Mouse (Mus musculus) hindbrain, embryonic 12.5 days (tissue): ENCODE results near the gene Prss54. TPM values are rescaled to one million over a fixed set of nuclear protein-coding genes. Genes with fewer than 3 reads are reported as not detected.

Experiments
- ATAC-seq: fragments of 200-750 bp; cut with Nextera tagmentation; 2 replicates; pipeline ENCODE4 v1.8.0; 2017; ENCODE audit warnings: moderate TSS enrichment; ENCODE audit not compliant: low FRiP score
- H3K27ac ChIP-seq: fragments of 300-500 bp; sonication (generic); 2 replicates; pipeline ENCODE4 v1.5.1; 2016; ENCODE audit warnings: mild to moderate bottlenecking
- H3K27me3 ChIP-seq: fragments of 300-500 bp; sonication (generic); 2 replicates; pipeline ENCODE4 v1.6.1; 2016; ENCODE audit warnings: mild to moderate bottlenecking
- H3K36me3 ChIP-seq: fragments of 300-500 bp; sonication (generic); 2 replicates; pipeline ENCODE4 v1.6.1; 2016; ENCODE audit warnings: mild to moderate bottlenecking
- H3K4me1 ChIP-seq: fragments of 300-500 bp; sonication (generic); 2 replicates; pipeline ENCODE4 v1.6.1; 2016
- H3K4me2 ChIP-seq: fragments of 300-500 bp; sonication (generic); replicated peaks from 2 replicates; pipeline ENCODE4 v1.6.1; 2016; ENCODE audit warnings: mild to moderate bottlenecking
- H3K4me3 ChIP-seq: fragments of 300-500 bp; sonication (generic); 2 replicates; pipeline ENCODE4 v1.5.1; 2016; ENCODE audit warnings: mild to moderate bottlenecking
- H3K9ac ChIP-seq: fragments of 300-500 bp; sonication (generic); 2 replicates; pipeline ENCODE4 v1.6.1; 2016; ENCODE audit warnings: mild to moderate bottlenecking, moderate library complexity
- H3K9me3 ChIP-seq: fragments of 300-500 bp; sonication (generic); replicated peaks from 2 replicates; pipeline ENCODE4 v1.6.1; 2016; ENCODE audit warnings: mild to moderate bottlenecking
- WGBS: fragments of 180-500 bp; shearing (Covaris S2); methylation state at CpG from one replicate; pipeline ENCODE4 v1.1.7; 2016; 5-methylcytosine and 5-hydroxymethylcytosine counted together
- polyA plus RNA-seq: library from polyadenylated mRNA; unstranded; fragments of >200 nt; fragmentation: Nextera tagmentation; extraction: Ambion mirVana; gene quantifications from 2 replicates; pipeline ENCODE4 v1.2.1, GENCODE M21; 2016

Prss54 gene
- polyA plus RNA-seq, 1 experiment from 2014 or later = not detected

GRCm38 (mm10) chr8:95513219-95513618 is 62.9 kb downstream of the Prss54 start:
- Histone ChIP-seq H3K9me3 (no peaks in the 10 kb centered on the region), H3K36me3 (no peaks in the 10 kb centered on the region), H3K9ac (no peak overlapping the region), H3K27me3 (no peaks in the 10 kb centered on the region), H3K4me2 (no peak overlapping the region), H3K4me3 (no peak overlapping the region), H3K27ac (no peak overlapping the region), H3K4me1 (no peaks in the 10 kb centered on the region; the same call in 1 of the 2 replicates)
- WGBS = 80% methylated on average over 4 of the region's 4 CpGs
- ATAC-seq = no peak

- H3K9ac ChIP-seq = no peak overlapping the region
- ATAC-seq = peak; percentile 38; the same call in 1 of the 2 replicates
- H3K4me1 ChIP-seq = no peaks in the 10 kb centered on the region; the same call in 1 of the 2 replicates
- H3K4me3 ChIP-seq = no peak overlapping the region
- no peaks in the 10 kb centered on the region for H3K36me3 ChIP-seq
- H3K4me2 ChIP-seq = no peak overlapping the region
- 46% methylated on average over 4 of the region's 4 CpGs for WGBS
- H3K27me3 ChIP-seq = no peaks in the 10 kb centered on the region
- no peaks in the 10 kb centered on the region for H3K9me3 ChIP-seq
- no peak overlapping the region for H3K27ac ChIP-seq
Measured at GRCm38 (mm10) chr8:95512257-95512656, 63.9 kb downstream of the Prss54 start.

Other genes with a start within 250 kb of the Prss54 start
- gene Zfp319, start 244.4 kb downstream of the Prss54 start, polyA plus RNA-seq = 20.4 and 21.7 TPM in 2 replicates
- 38.0 and 38.5 TPM in 2 replicates for gene Usb1, start 244.1 kb downstream of the Prss54 start, polyA plus RNA-seq
- gene Mmp15, start 224.1 kb downstream of the Prss54 start, polyA plus RNA-seq = 31.8 and 33.2 TPM in 2 replicates
- 124 and 130 TPM in 2 replicates for gene Cfap20, start 141.5 kb downstream of the Prss54 start, polyA plus RNA-seq
- gene Csnk2a2, start 86.3 kb downstream of the Prss54 start, polyA plus RNA-seq = 10.0 and 12.9 TPM in 2 replicates
- gene Ccdc113, start 42.3 kb downstream of the Prss54 start, polyA plus RNA-seq = 2.6 and 2.8 TPM in 2 replicates
- gene Gins3, start 57.1 kb upstream of the Prss54 start, polyA plus RNA-seq = 16.6 and 17.9 TPM in 2 replicates
- gene Ndrg4, start 100.6 kb upstream of the Prss54 start, polyA plus RNA-seq = 97.1 and 99.0 TPM in 2 replicates
- 20.1 and 21.9 TPM in 2 replicates for gene Setd6, start 139.5 kb upstream of the Prss54 start, polyA plus RNA-seq
- 85.0 and 90.5 TPM in 2 replicates for gene Cnot1, start 231.1 kb upstream of the Prss54 start, polyA plus RNA-seq
- gene Sap18b, start 249.0 kb upstream of the Prss54 start, polyA plus RNA-seq = 337 and 366 TPM in 2 replicates